Mouse (Mus musculus): ENCODE data around the gene Dcdc2b.

DNA sequence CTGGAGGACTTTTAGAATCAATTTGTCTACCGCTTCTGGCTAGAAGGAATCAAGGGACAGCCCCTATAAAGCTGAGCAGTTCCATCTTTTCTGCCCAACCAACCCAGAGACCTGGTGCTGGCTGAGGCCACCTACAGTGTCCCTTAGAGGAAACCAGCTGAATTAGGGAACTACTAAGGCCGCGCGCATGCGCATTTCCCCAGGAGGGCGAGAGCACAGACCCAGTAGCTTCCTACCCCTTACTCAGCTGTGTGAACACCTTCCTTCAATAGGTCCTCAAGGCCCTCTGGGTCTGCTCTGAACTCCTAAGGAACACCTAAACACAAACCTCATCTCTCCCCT lies 10.9 kb upstream of the Dcdc2b start:
- TF ChIP-seq CTCF (IDR thresholded peaks at IDR 0.05; ENCODE audit: low read depth) = no peak
- no peak for TF ChIP-seq EP300 (optimal IDR thresholded peaks at IDR 0.05)

Measured in stomach, postnatal 0 days (tissue).